Mouse (Mus musculus) CH12.LX (cell line): Measurements from ENCODE around the gene D330045A20Rik.

Experiments
- BHLHE40 ChIP-seq: IDR thresholded peaks from 2 replicates; pipeline ENCODE4 v1.6.1; 2011; ENCODE audit warnings: mild to moderate bottlenecking, low read depth, low read length, improper control_type of control experiment
- CTCF ChIP-seq, 2 experiments: IDR thresholded peaks in 1 of 2; conservative IDR thresholded peaks in 1 of 2; 2 replicates each; pipeline ENCODE4 v1.5.1; 2011 to 2012; ENCODE audit warnings: low read depth in 2 of 2, low read length in 2 of 2, improper control_type of control experiment in 1 of 2, inconsistent platforms in 1 of 2, mild to moderate bottlenecking in 1 of 2, moderate library complexity in 1 of 2
- ELF1 ChIP-seq: IDR thresholded peaks from 2 replicates; pipeline ENCODE4 v1.6.1; 2014; ENCODE audit warnings: low read depth, mild to moderate bottlenecking, inconsistent platforms, low read length, improper control_type of control experiment
- POLR2A ChIP-seq: IDR thresholded peaks from 2 replicates; pipeline ENCODE4 v1.6.1; 2011; ENCODE audit warnings: low read depth, mild to moderate bottlenecking, improper control_type of control experiment, low read length
- SIN3A ChIP-seq: IDR thresholded peaks from 2 replicates; pipeline ENCODE4 v1.6.1; 2012; ENCODE audit warnings: low read length, improper control_type of control experiment, inconsistent platforms
- USF1 ChIP-seq: IDR thresholded peaks from 2 replicates; pipeline ENCODE4 v1.6.1; 2014; ENCODE audit warnings: low read depth, mild to moderate bottlenecking, inconsistent platforms, low read length, improper control_type of control experiment
- ZKSCAN1 ChIP-seq: IDR thresholded peaks from 2 replicates; pipeline ENCODE4 v1.6.1; 2012; ENCODE audit warnings: low read depth, inconsistent platforms, low read length, improper control_type of control experiment, borderline replicate concordance
- ZMIZ1 ChIP-seq: IDR thresholded peaks from 2 replicates; pipeline ENCODE4 v1.6.1; 2012; ENCODE audit warnings: low read depth, mild to moderate bottlenecking, inconsistent platforms, low read length, improper control_type of control experiment

GRCm38 (mm10) chrX:139519251-139519650 lies 39.1 kb downstream of the D330045A20Rik start:
- TF ChIP-seq CTCF (conservative IDR thresholded peaks at IDR 0.05 in 1 of 2, IDR thresholded peaks at IDR 0.05 in 1 of 2; ENCODE audit: low read depth in 2 of 2, low read length in 2 of 2) (no peak), ZKSCAN1 (no peak), BHLHE40 (no peak), ZMIZ1 (no peak), POLR2A (no peak), SIN3A (no peak), USF1 (no peak), ELF1 (no peak)
